Mouse (Mus musculus): ENCODE results near the gene P2rx1. TPM values are rescaled to one million over a fixed set of nuclear protein-coding genes. Genes with fewer than 3 reads are reported as not detected.
A peak's percentile ranks its signal among the peaks of the same experiment; 100 is the strongest.

Gene P2rx1
- polyA plus RNA-seq, 1 experiment from 2014 or later: 0.30 TPM

DNA sequence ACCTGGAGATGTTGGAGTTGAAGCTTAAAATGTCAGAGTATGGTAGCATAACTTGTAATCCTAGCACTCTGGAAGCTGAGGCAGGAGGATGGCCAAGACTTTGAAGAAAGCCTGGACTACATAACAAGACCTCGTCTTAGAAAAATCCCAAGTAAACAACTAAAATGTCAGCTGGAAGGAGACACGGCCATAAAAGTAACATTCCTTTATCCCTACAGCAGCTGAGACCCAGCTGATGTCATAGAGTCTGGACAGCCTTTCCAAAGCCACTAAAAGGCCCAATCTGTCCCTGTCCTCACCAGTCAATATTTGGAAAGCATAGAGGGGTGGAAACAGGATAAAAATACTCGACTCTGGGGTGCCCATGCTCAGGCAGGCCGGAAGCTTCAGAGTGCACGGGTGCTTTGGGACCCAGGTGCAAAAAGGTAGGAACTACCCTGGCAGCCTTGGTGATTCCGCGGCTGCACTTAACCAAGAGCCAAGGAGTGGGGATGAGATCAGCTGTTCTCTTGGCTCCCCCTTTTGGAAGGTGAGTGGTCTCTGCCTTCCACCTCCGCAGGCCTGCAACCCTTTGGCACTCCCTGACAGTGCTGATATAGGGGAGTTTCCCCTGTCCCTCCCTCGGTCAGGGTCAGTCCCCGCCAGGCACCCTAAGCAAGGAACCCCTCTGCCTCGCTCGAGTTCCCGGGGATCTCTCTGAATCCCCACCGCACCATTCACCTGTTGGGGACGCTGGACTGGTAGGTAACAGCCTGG, 38.8 kb upstream of the P2rx1 start:
- H3K27ac ChIP-seq (ENCODE audit: low read length): no peak overlapping the region
- H3K4me1 ChIP-seq (ENCODE audit: control insufficient read depth, insufficient read depth, low read length): peaks cover 5% of the 10 kb centered on the region; the same call in 1 of the 2 replicates
- ATAC-seq: no peak
- H3K9me3 ChIP-seq (replicated peaks; ENCODE audit: control insufficient read depth, low read length, poor library complexity, severe bottlenecking): no peaks in the 10 kb centered on the region
- H3K9ac ChIP-seq (ENCODE audit: low read depth, low read length): no peak overlapping the region
- no peaks in the 10 kb centered on the region for H3K36me3 ChIP-seq (ENCODE audit: control insufficient read depth, insufficient read depth, low read length)
- 13% methylated on average over 15 of the region's 15 CpGs for WGBS
- H3K4me3 ChIP-seq (ENCODE audit: low read depth, low read length): no peak overlapping the region
- H3K4me2 ChIP-seq (ENCODE audit: low read length): no peak overlapping the region
- H3K27me3 ChIP-seq (ENCODE audit: control insufficient read depth, insufficient read depth, low read depth, low read length): peaks cover 37% of the 10 kb centered on the region

DNA sequence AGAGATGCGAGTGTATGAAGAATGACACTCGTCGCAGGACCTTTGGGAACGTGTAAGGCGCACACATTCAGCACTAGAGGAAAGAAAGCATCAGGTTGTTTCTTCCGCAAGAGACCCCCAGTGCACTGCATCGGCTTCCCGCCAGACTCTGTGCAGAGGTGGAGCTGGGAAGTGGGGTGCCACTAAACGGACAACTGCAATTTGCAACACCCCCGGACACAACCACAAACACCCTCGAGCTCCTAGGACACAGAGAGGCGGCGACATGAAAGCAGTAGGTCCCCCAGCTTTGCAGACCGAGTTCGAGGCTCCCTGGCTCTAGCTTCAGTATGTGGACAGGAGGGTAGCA, 38.2 kb upstream of the P2rx1 start:
- H3K4me3 ChIP-seq (ENCODE audit: low read depth, low read length): peak overlapping the region; percentile 13; the same call in 1 of the 2 replicates
- WGBS: 1% methylated on average over 15 of the region's 15 CpGs
- no peak overlapping the region for H3K27ac ChIP-seq (ENCODE audit: low read length)
- H3K4me1 ChIP-seq (ENCODE audit: control insufficient read depth, insufficient read depth, low read length): peaks cover 5% of the 10 kb centered on the region; the same call in 1 of the 2 replicates
- no peaks in the 10 kb centered on the region for H3K9me3 ChIP-seq (replicated peaks; ENCODE audit: control insufficient read depth, low read length, poor library complexity, severe bottlenecking)
- H3K4me2 ChIP-seq (ENCODE audit: low read length): peak overlapping the region; percentile 38
- peaks cover 37% of the 10 kb centered on the region for H3K27me3 ChIP-seq (ENCODE audit: control insufficient read depth, insufficient read depth, low read depth, low read length)
- ATAC-seq: no peak
- no peak overlapping the region for H3K9ac ChIP-seq (ENCODE audit: low read depth, low read length)
- H3K36me3 ChIP-seq (ENCODE audit: control insufficient read depth, insufficient read depth, low read length): no peaks in the 10 kb centered on the region

DNA sequence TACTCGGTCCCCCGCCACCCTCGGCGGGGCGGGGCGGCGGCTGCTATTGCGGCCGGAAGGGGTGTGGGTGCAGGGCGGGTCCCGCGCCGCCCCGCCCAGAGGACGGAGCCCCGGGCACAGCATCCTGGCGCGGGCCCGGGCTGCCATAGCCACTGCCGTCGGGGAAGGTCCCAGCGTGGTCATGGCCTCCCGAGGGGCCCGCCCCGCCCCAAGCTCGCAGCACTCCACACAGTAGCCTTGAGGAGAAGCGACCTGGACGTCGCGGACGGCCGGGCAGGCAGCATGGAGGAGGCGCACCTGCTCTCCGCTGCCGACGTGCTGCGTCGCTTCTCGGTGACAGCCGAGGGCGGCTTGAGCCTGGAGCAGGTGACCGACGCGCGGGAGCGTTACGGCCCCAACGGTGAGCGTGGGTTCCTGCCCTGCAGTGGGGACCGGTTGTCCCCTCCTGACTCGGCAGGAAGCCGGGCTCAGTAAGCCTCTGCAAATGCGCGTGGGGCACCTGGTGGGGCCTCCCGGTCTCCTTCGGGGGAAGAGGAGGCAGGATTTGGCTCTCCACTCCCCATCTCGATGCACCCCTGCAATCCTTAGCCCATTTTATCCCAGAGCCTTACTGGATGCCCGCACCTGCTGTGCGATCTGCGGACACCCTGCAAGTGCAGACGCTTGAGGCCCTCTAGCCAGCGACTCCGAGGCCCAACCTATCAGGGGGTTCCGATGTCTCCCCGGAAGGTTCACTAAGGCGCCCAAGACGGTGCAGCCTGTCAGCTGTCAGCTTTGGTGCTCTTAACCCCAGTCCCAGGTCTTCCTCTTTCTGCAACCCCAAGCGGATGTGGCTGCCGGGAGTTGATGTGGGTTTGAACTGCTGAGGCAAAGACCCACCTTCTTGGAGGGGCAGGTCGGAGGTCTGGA, 37.6 kb upstream of the P2rx1 start, which contains the start of gene Atp2a3:
Gene Atp2a3, plus strand, starts transcription at position 98 of the 909 bp plus-strand sequence.
- H3K9ac ChIP-seq (ENCODE audit: low read depth, low read length): no peak within 1 kb of the TSS
- 5% methylated on average over 70 of the region's 70 CpGs for WGBS

DNA sequence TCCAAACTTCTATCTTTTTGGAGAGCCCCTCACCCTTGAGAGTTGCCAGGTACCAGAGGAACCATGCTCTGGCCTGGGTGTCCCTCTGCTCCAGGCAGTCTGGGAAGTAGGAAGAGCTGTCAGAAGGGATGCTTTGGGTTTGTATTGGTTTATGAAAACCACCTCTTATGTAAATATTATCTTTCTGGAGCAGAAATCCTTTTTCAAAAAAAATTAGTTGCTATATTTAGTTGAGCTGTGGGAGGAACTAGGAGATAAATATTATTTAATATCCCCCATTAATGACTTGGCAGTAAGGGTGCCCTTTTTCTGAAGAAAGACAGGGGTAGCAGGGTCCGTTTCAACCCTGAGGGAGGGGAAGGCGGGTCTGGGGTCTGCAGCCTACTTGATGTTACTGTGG, 36.5 kb upstream of the P2rx1 start:
- Histone ChIP-seq H3K9ac (ENCODE audit: low read depth, low read length) (no peak overlapping the region), H3K27ac (ENCODE audit: low read length) (no peak overlapping the region), H3K4me2 (ENCODE audit: low read length) (no peak overlapping the region), H3K4me3 (ENCODE audit: low read depth, low read length) (no peak overlapping the region), H3K4me1 (ENCODE audit: control insufficient read depth, insufficient read depth, low read length) (peaks cover 5% of the 10 kb centered on the region; the same call in 1 of the 2 replicates), H3K36me3 (ENCODE audit: control insufficient read depth, insufficient read depth, low read length) (no peaks in the 10 kb centered on the region), H3K9me3 (replicated peaks; ENCODE audit: control insufficient read depth, low read length, poor library complexity, severe bottlenecking) (no peaks in the 10 kb centered on the region), H3K27me3 (ENCODE audit: control insufficient read depth, insufficient read depth, low read depth, low read length) (peaks cover 37% of the 10 kb centered on the region)
- WGBS: 81% methylated on average over 2 of the region's 2 CpGs
- no peak for ATAC-seq

More for the DNA sequence above, 37.6 kb upstream of the P2rx1 start, which contains the start of gene Atp2a3:
- ATAC-seq: no peak
- Histone ChIP-seq H3K4me3 (ENCODE audit: low read depth, low read length) (peak within 1 kb of the TSS; percentile 13; the same call in 1 of the 2 replicates), H3K4me2 (ENCODE audit: low read length) (peak within 1 kb of the TSS; percentile 38), H3K27me3 (ENCODE audit: control insufficient read depth, insufficient read depth, low read depth, low read length) (peaks cover 37% of the 10 kb centered on the region), H3K4me1 (ENCODE audit: control insufficient read depth, insufficient read depth, low read length) (peaks cover 5% of the 10 kb centered on the region; the same call in 1 of the 2 replicates), H3K27ac (ENCODE audit: low read length) (no peak within 1 kb of the TSS), H3K9me3 (replicated peaks; ENCODE audit: control insufficient read depth, low read length, poor library complexity, severe bottlenecking) (no peaks in the 10 kb centered on the region), H3K36me3 (ENCODE audit: control insufficient read depth, insufficient read depth, low read length) (no peaks in the 10 kb centered on the region)

DNA sequence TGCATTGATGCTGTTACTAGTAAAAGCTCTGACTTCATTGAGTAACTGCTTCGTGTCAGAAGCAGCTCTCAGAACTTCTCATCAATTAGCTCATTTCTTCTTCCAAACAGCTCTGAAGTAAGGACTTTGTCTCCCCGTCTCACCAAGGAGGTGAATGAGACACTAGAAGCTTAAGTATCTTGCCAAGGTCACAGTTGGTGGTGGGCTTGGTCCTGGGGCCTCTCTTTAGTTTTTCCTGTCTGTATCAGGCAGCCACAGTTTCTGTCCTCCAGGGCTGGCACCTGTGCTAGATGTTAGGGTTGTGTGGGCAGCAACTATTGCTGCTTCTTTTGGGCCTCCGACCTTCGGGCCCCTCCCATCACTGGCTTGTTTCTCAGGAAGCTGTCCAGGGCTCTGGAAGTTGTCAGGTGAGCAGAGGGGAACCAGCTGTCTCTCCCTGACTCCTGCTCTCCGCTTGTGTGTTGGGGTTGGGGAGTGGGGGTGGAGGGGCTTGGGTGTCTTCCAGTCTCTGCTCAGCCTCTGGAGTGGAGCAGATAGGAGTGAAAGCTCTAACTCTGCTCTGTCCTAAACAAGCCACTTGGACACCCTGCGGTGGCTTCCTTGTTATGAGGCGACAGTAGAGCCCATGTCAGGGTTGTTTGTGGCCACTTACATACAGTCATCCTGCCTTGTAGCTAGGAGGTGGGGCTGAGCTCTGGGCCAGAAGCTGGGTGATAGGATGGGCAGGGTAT, 35.7 kb upstream of the P2rx1 start:
- no peak for ATAC-seq
- Histone ChIP-seq H3K9ac (ENCODE audit: low read depth, low read length) (no peak overlapping the region), H3K4me1 (ENCODE audit: control insufficient read depth, insufficient read depth, low read length) (peaks cover 5% of the 10 kb centered on the region; the same call in 1 of the 2 replicates), H3K27ac (ENCODE audit: low read length) (no peak overlapping the region), H3K27me3 (ENCODE audit: control insufficient read depth, insufficient read depth, low read depth, low read length) (peaks cover 37% of the 10 kb centered on the region), H3K36me3 (ENCODE audit: control insufficient read depth, insufficient read depth, low read length) (no peaks in the 10 kb centered on the region), H3K4me3 (ENCODE audit: low read depth, low read length) (no peak overlapping the region), H3K4me2 (ENCODE audit: low read length) (no peak overlapping the region), H3K9me3 (replicated peaks; ENCODE audit: control insufficient read depth, low read length, poor library complexity, severe bottlenecking) (no peaks in the 10 kb centered on the region)
- WGBS: 47% methylated on average over 7 of the region's 7 CpGs

DNA sequence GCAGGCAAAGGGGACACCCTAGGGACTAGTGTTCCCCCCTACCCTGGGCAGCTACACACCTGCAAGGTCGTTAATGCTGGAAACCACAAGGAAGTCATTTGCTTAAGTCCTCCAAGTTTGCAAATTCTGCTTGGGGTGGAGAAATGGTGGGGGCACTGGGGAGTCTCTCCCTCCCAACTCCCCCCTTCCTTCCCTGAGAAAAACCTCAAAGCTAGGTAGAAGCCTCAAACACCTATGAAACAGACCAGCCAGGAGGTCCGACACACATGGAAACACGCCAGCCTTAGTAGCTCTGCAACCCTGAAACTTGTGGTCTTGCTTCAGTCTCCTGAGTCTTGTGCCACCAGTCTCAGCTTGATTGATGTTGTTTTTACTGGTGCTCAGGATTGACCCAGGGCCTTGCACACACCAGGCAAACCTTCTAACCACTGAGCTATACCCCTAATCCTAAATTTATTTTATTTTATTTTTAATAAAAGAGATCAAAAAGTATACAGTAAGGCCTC, 35.1 kb upstream of the P2rx1 start:
- Histone ChIP-seq H3K27me3 (ENCODE audit: control insufficient read depth, insufficient read depth, low read depth, low read length) (peaks cover 36% of the 10 kb centered on the region), H3K4me2 (ENCODE audit: low read length) (no peak overlapping the region), H3K27ac (ENCODE audit: low read length) (no peak overlapping the region), H3K9me3 (replicated peaks; ENCODE audit: control insufficient read depth, low read length, poor library complexity, severe bottlenecking) (no peaks in the 10 kb centered on the region), H3K36me3 (ENCODE audit: control insufficient read depth, insufficient read depth, low read length) (no peaks in the 10 kb centered on the region), H3K9ac (ENCODE audit: low read depth, low read length) (no peak overlapping the region), H3K4me1 (ENCODE audit: control insufficient read depth, insufficient read depth, low read length) (peaks cover 5% of the 10 kb centered on the region; the same call in 1 of the 2 replicates), H3K4me3 (ENCODE audit: low read depth, low read length) (no peak overlapping the region)
- 72% methylated on average over 3 of the region's 3 CpGs for WGBS
- ATAC-seq: no peak

DNA sequence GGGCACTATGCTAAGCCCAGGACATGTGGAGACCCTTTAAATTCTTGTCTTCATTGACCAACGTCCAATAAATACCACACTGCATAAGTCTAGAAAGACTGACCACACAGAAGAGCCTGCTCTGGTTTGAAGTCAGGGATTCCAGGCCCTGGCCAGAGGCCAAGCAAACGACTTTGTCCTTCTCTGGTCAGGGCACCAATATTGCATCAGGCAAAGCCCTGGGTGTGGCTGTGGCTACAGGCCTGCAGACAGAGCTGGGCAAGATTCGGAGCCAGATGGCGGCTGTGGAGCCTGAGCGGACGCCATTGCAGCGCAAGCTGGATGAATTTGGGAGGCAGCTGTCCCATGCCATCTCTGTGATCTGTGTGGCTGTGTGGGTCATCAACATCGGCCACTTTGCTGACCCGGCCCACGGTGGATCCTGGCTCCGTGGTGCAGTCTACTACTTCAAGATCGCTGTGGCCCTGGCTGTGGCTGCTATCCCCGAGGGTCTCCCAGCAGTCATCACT, 23.9 kb upstream of the P2rx1 start:
- no peak overlapping the region for H3K4me2 ChIP-seq (ENCODE audit: low read length)
- H3K4me1 ChIP-seq (ENCODE audit: control insufficient read depth, insufficient read depth, low read length): no peaks in the 10 kb centered on the region
- H3K36me3 ChIP-seq (ENCODE audit: control insufficient read depth, insufficient read depth, low read length): no peaks in the 10 kb centered on the region
- H3K27ac ChIP-seq (ENCODE audit: low read length): no peak overlapping the region
- WGBS: 83% methylated on average over 13 of the region's 13 CpGs
- no peak overlapping the region for H3K4me3 ChIP-seq (ENCODE audit: low read depth, low read length)
- no peak overlapping the region for H3K9ac ChIP-seq (ENCODE audit: low read depth, low read length)
- ATAC-seq: no peak
- no peaks in the 10 kb centered on the region for H3K27me3 ChIP-seq (ENCODE audit: control insufficient read depth, insufficient read depth, low read depth, low read length)
- no peaks in the 10 kb centered on the region for H3K9me3 ChIP-seq (replicated peaks; ENCODE audit: control insufficient read depth, low read length, poor library complexity, severe bottlenecking)

DNA sequence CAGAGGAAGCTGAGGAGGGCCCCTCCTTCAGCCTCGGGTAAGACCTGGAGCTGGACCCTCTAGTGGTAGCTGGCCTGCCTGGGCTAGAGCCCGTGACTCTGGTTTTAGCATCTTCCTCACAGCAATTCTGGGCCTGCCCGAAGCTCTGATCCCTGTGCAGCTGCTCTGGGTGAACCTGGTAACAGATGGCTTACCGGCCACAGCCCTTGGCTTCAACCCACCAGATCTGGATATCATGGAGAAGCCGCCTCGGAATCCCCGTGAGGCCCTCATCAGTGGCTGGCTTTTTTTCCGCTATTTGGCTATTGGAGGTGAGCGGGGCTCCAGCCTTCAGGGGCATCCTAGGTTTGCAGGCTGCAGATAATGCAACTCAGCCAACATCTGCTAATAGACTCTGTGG, 16.4 kb upstream of the P2rx1 start:
- Histone ChIP-seq H3K4me1 (ENCODE audit: control insufficient read depth, insufficient read depth, low read length) (no peaks in the 10 kb centered on the region), H3K9ac (ENCODE audit: low read depth, low read length) (no peak overlapping the region), H3K4me2 (ENCODE audit: low read length) (no peak overlapping the region), H3K9me3 (replicated peaks; ENCODE audit: control insufficient read depth, low read length, poor library complexity, severe bottlenecking) (no peaks in the 10 kb centered on the region), H3K27me3 (ENCODE audit: control insufficient read depth, insufficient read depth, low read depth, low read length) (no peaks in the 10 kb centered on the region), H3K4me3 (ENCODE audit: low read depth, low read length) (no peak overlapping the region), H3K27ac (ENCODE audit: low read length) (no peak overlapping the region), H3K36me3 (ENCODE audit: control insufficient read depth, insufficient read depth, low read length) (no peaks in the 10 kb centered on the region)
- 84% methylated on average over 9 of the region's 9 CpGs for WGBS
- no peak for ATAC-seq

All from midbrain, embryonic 16.5 days (tissue).